Mouse (Mus musculus) MEL (cell line): ENCODE measurements around the gene Slc29a3.

Experiments used
- CTCF ChIP-seq, 3 experiments: IDR thresholded peaks in 2 of 3; conservative IDR thresholded peaks in 1 of 3; 2 replicates each; pipeline ENCODE4 v1.5.1; 2011 to 2012; ENCODE audit warnings: low read length in 3 of 3, low read depth in 2 of 3, mild to moderate bottlenecking in 2 of 3, improper control_type of control experiment in 1 of 3, inconsistent platforms in 1 of 3, mixed read lengths in 1 of 3, moderate library complexity in 1 of 3; ENCODE audit not compliant: control insufficient read depth in 1 of 3, insufficient read depth in 1 of 3, poor library complexity in 1 of 3, severe bottlenecking in 1 of 3
- ELF1 ChIP-seq: IDR thresholded peaks from 2 replicates; pipeline ENCODE4 v1.6.1; 2014; ENCODE audit warnings: low read depth, mild to moderate bottlenecking, inconsistent platforms, low read length, improper control_type of control experiment, moderate library complexity
- GABPA ChIP-seq: IDR thresholded peaks from 2 replicates; pipeline ENCODE4 v1.6.1; 2012; ENCODE audit warnings: low read depth, mild to moderate bottlenecking, inconsistent platforms, low read length, improper control_type of control experiment, moderate library complexity
- JUND ChIP-seq: IDR thresholded peaks from 2 replicates; pipeline ENCODE4 v1.6.1; 2011; ENCODE audit warnings: low read depth, mild to moderate bottlenecking, improper control_type of control experiment, low read length
- KAT2A ChIP-seq: conservative IDR thresholded peaks from 2 replicates; pipeline ENCODE4 v1.6.1; 2012; ENCODE audit warnings: low read depth, low read length, improper control_type of control experiment, inconsistent platforms
- MYC ChIP-seq: IDR thresholded peaks from 2 replicates; pipeline ENCODE4 v1.6.1; 2011; ENCODE audit warnings: low read depth, mild to moderate bottlenecking, low read length, improper control_type of control experiment, moderate library complexity
- UBTF ChIP-seq: IDR thresholded peaks from 2 replicates; pipeline ENCODE4 v1.6.1; 2012; ENCODE audit warnings: low read depth, mild to moderate bottlenecking, inconsistent platforms, low read length, improper control_type of control experiment, moderate library complexity, borderline replicate concordance; ENCODE audit not compliant: insufficient read depth
- USF1 ChIP-seq: IDR thresholded peaks from 2 replicates; pipeline ENCODE4 v1.6.1; 2014; ENCODE audit warnings: low read depth, mild to moderate bottlenecking, inconsistent platforms, low read length, improper control_type of control experiment, moderate library complexity
- USF2 ChIP-seq, 2 experiments: IDR thresholded peaks; 2 replicates each; pipeline ENCODE4 v1.6.1; 2011 to 2012; ENCODE audit warnings: improper control_type of control experiment in 2 of 2, low read length in 2 of 2, borderline replicate concordance in 1 of 2, inconsistent platforms in 1 of 2, low read depth in 1 of 2, mild to moderate bottlenecking in 1 of 2; ENCODE audit not compliant: insufficient read depth in 1 of 2

DNA sequence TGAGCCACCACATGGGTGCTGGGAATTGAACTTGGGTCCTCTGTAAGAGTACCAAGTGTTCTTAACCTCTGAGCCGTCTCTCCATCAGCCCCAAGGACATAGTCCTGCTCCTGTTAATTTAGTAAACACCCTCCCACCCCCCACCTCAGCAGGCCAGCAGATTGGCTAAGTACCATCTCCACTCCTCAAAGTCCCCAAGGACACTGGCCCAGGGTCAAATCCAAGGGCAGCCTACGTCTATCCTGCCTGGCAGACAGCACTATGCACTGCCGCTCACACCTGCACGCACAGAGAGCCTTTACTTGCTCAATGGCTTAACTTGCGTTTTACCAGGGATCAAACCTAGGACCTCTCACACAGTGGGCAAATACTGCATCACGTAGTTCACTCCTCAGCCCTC is 9.7 kb downstream of the Slc29a3 start:
- no peak for TF ChIP-seq ELF1
- TF ChIP-seq UBTF, result no peak
- no peak for TF ChIP-seq KAT2A
- no peak for TF ChIP-seq MYC
- TF ChIP-seq CTCF (IDR thresholded peaks at IDR 0.05 in 2 of 3, conservative IDR thresholded peaks at IDR 0.05 in 1 of 3; ENCODE audit: control insufficient read depth in 1 of 3, insufficient read depth in 1 of 3, low read depth in 2 of 3, low read length in 3 of 3, poor library complexity in 1 of 3, severe bottlenecking in 1 of 3), result no peak
- no peak for TF ChIP-seq USF2 (IDR thresholded peaks at IDR 0.05; ENCODE audit: borderline replicate concordance in 1 of 2, insufficient read depth in 1 of 2, low read depth in 1 of 2, low read length in 2 of 2)
- TF ChIP-seq GABPA, result no peak
- no peak for TF ChIP-seq JUND
- no peak for TF ChIP-seq USF1
